Mouse (Mus musculus) C2C12 (cell line): ENCODE results near the gene Ptprn2.

Experiments used
- CEBPB ChIP-seq: IDR thresholded peaks from one replicate; pipeline ENCODE4 v1.6.1; 2011; ENCODE audit warnings: low read depth, mild to moderate bottlenecking, control low read depth, moderate library complexity
- CTCF ChIP-seq: IDR thresholded peaks from one replicate; pipeline ENCODE4 v1.5.1; 2011; ENCODE audit not compliant: control insufficient read depth, insufficient read depth, insufficient read length
- MAX ChIP-seq: IDR thresholded peaks from one replicate; pipeline ENCODE4 v1.6.1; 2011; ENCODE audit warnings: mild to moderate bottlenecking, control low read depth

GRCm38 (mm10) chr12:116661018-116661417, 175.5 kb downstream of the Ptprn2 start:
- TF ChIP-seq CTCF (no peak), MAX (no peak), CEBPB (no peak)
